Mouse (Mus musculus) embryo, embryonic 10 days (tissue): ENCODE measurements around the gene Gm6034.
"Not testable (repeated sequence)": the region's sequence is repeated elsewhere in the genome, so short reads cannot be mapped to it uniquely, and the experiment has no call there.

Experiments
- DNase-seq: peaks from one replicate; pipeline ENCODE4 v3.0.0-alpha.2; 2015; ENCODE audit warnings: low spot score

Gm6034 gene

DNA sequence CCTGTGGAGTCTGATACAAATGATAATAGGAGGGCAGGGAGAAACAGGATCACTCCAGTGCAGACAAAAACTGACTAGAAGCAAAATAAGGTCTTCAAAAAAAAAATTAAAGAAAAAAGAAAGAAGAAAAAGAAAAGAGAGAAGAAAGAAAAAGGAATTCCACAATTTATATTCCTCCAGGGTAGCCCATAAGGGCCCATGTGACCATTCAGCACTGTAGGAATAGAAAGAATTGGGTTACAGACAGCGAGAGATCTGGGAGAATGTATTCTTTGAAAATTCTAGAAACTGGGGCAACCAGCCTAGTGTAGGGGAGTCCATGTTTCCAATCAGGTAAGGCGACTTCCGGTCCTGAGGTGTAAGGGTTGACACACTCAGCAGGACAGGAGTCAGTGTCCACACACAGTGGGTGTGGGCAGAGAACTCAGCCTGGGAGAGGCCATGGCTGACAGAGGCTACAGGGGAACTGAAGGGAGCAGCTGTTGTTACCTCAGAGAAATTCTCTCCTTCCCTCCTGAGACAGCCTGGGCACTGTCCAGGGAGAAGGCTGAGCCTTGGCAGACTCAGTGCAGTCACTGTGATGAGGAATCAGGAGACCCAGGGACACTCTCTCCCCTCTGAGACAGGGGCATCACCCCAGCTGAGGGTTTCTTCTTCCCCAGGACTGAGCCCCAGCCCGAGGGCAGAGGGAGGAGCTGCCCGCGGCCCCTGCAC, 39.9 kb downstream of the Gm6034 start:
- DNase-seq = not testable (repeated sequence)

DNA sequence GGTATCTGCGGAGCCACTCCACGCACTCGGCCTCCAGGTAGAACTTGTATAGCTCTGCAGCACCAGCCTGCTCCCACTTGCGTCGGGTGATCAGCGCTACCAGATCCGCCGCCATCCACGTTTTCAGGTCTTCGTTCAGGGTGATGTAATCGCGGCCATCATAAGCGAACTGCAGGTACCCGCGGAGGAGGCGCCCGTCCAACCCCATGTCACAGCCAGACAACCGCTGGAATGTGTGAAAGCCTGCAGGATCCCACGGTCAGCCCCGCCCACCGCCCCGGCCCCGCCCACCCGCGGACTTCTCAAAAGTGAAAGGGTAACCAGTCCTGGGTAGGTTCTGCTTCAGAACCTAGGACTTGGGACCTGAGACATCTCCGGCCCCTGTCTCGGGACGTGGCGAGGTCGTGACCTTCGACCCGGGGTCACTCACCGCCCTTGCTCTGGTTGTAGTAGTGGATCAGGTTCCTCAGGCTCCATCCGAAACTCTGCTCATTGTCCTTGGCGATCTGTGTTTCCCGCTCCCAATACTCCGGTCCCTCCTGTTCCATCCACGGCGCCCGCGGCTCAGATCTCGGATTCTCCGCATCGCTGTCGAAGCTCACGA, 40.6 kb downstream of the Gm6034 start:
- peak; percentile 73 for DNase-seq

DNA sequence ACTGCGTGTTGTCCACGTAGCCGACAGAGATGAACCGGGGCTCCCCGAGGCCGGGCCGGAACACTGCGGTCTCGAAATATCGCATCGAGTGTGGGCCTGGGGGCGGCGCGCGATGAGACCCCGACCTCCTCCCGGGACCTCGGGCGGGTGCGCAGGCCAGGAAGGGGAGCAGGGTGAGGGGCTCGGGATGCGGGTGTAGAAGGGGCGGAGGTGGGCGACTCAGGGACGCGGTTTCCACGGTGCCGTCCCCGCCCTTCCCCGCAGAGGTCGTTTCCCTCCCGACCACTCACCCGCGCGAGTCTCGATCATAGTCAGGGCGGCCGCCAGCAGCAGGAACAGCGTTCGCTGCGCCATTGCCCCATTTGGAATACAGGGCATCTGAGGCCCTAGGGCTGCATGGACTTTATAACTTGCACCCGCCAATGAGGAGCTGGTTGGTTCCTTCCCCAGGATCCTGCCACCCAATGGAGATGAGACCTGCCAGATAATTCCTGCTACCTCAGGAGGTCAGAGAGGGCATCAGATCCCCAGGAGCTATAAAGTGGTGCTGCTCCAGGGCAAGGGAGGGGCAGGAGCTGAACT, 41.2 kb downstream of the Gm6034 start:
- DNase-seq = peak; percentile 21

DNA sequence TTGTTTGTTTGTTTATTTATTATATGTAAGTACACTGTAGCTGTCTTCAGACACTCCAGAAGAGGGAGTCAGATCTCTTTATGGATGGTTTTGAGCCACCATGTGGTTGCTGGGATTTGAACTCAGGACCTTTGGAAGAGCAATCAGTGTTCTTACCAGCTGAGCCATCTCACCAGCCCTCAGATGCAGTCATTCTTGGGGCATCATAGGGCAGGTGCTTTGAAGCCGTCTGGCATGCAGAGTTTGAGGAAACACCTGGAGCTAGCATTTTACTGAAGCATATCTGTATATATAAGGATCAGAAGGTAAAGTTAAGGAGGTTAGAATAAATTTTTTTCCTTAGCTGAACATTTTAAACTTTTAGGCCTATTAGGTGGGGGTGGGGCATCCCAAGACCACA, 43.2 kb downstream of the Gm6034 start:
- not testable (repeated sequence) for DNase-seq

DNA sequence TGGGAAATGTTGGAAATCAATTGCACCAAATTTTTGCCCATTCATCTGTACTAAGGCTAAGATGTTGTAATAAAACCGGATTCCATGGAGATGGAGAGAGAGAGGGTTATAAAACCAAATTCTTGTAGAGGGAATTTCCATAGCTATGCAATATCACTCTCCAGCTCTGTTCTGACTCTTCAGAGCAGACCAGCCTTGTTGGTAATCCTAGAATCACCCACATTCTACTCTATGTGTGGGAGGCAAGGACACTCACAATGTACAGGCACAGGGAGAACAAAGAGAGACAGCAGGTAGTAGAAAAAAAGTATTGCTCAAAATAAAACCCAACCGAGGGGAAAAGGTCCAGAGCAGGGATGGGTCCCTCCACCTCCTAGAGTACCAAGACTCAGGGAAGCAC, 49.2 kb downstream of the Gm6034 start:
- not testable (repeated sequence) for DNase-seq

DNA sequence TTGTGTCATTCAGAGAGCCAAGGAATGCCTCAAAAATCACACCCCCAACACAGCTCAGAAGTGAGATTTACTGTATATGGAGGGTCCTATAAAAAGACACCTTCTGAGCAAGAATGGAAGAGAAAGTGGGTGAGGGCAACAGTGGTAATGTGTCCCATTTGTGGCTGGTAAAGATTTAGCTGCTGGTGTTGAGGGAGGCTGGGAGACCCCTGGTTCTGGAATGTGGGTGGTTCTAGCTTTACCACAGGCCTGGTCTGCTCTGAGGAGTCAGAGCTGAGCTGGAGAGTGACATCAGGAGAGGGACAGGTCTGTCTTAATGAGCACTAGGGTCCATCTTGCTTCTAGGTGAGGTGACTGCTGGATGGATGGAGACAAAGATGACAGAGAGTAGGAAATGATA, 49.8 kb downstream of the Gm6034 start:
- not testable (repeated sequence) for DNase-seq

DNA sequence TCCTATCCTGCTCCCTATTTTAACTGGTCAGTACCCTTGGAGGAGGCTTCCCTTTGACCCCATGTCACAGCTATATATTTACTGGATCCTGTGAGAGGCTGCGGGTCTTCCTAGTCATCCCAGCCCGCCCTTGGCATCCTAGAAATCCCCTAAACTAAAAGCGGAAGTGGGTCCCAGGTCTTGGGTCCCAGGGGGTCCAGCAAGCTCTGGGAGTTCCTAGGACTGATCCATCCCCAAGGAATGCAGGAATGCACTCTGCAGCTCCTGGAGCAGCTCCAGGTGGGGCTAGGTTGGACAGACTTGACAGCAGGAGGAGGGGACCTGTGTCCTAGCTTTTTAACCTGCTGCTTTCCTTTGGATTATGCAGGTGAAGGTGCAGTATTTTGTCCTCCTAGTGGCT, 51.2 kb downstream of the Gm6034 start:
- no peak for DNase-seq

DNA sequence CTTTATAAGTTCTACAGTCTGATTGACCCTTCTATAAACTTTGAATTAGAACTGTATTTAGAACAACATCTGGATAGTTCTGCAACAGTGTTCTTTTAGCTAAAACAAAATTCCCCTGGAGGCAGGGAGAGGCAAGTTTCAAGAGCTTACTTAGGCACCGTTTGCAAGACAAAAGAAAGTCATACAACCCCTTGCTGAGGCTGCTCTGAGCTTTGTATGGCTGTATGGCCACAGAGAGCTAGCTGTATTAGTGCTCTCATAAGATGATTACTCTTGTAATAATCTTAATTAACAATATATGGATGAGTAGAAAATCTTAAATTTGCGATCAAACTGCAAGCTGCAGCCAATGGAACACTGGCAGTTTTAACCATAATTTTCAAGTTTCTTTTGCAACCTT, 56.8 kb downstream of the Gm6034 start:
- not testable (repeated sequence) for DNase-seq

DNA sequence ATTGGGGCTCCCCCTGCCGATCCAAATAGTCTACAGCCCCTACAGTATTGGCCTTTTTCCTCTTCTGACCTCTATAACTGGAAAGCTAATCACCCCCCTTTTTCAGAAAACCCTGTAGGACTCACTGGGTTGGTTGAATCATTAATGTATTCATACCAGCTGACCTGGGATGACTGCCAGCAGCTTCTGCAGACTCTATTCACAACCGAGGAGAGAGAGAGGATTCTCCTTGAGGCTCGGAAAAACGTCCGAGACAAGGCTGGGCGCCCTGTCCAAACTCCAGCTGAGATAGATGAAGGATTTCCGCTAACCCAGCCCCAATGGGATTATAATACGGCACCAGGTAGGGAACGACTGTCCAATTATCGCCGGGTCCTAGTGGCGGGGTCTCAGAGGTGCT, 59.3 kb downstream of the Gm6034 start:
- not testable (repeated sequence) for DNase-seq
